Mouse (Mus musculus) C2C12 (cell line): ENCODE results near the gene Timm50. TPM values are rescaled to one million over a fixed set of nuclear protein-coding genes. Genes with fewer than 3 reads are reported as not detected.
A peak's percentile ranks its signal among the peaks of the same experiment; 100 is the strongest.

ENCODE experiments used
- H3K27me3 ChIP-seq: one replicate; pipeline ENCODE4 v1.6.1; 2011; ENCODE audit not compliant: control insufficient read depth, insufficient read depth, insufficient read length
- H3K36me3 ChIP-seq: one replicate; pipeline ENCODE4 v1.6.1; 2011; ENCODE audit not compliant: control insufficient read depth, insufficient read depth
- H3K4me3 ChIP-seq: one replicate; pipeline ENCODE4 v1.5.1; 2011; ENCODE audit warnings: mild to moderate bottlenecking, control low read depth; ENCODE audit not compliant: poor library complexity, insufficient read depth, severe bottlenecking
- H3K79me2 ChIP-seq: one replicate; pipeline ENCODE4 v1.6.1; 2011; ENCODE audit not compliant: control insufficient read depth, insufficient read depth
- H3K79me3 ChIP-seq: one replicate; pipeline ENCODE4 v1.6.1; 2011; ENCODE audit warnings: low read depth, control low read depth
- H3ac ChIP-seq: one replicate; pipeline ENCODE3; 2011; ENCODE audit warnings: low read depth; ENCODE audit not compliant: control insufficient read depth, insufficient read length
- CEBPB ChIP-seq: IDR thresholded peaks from one replicate; pipeline ENCODE4 v1.6.1; 2011; ENCODE audit warnings: low read depth, mild to moderate bottlenecking, control low read depth, moderate library complexity
- CTCF ChIP-seq: IDR thresholded peaks from one replicate; pipeline ENCODE4 v1.5.1; 2011; ENCODE audit not compliant: control insufficient read depth, insufficient read depth, insufficient read length
- FOSL1 ChIP-seq: IDR thresholded peaks from one replicate; pipeline ENCODE4 v1.8.0; 2011; ENCODE audit warnings: mild to moderate bottlenecking, low read length; ENCODE audit not compliant: poor library complexity, insufficient read depth, severe bottlenecking
- MAX ChIP-seq: IDR thresholded peaks from one replicate; pipeline ENCODE4 v1.6.1; 2011; ENCODE audit warnings: mild to moderate bottlenecking, control low read depth
- MYOD1 ChIP-seq: IDR thresholded peaks from one replicate; pipeline ENCODE4 v1.6.1; 2011; ENCODE audit warnings: low read depth; ENCODE audit not compliant: control insufficient read depth, insufficient read length
- MYOG ChIP-seq: IDR thresholded peaks from one replicate; pipeline ENCODE4 v1.6.1; 2011; ENCODE audit not compliant: control insufficient read depth, insufficient read length; ENCODE audit errors: extremely low read depth
- USF1 ChIP-seq: IDR thresholded peaks from one replicate; pipeline ENCODE4 v1.6.1; 2011; ENCODE audit warnings: low read depth, mild to moderate bottlenecking, control low read depth, moderate library complexity
- polyA plus RNA-seq: library from polyadenylated mRNA; unstranded; fragments of >200 nt; fragmentation: generic; extraction: Trizol; gene quantifications from one replicate; pipeline ENCODE4 v1.2.1, GENCODE M21; 2012; ENCODE audit warnings: missing spikeins

Timm50 gene
- polyA plus RNA-seq, 1 experiment, result 130 TPM

DNA sequence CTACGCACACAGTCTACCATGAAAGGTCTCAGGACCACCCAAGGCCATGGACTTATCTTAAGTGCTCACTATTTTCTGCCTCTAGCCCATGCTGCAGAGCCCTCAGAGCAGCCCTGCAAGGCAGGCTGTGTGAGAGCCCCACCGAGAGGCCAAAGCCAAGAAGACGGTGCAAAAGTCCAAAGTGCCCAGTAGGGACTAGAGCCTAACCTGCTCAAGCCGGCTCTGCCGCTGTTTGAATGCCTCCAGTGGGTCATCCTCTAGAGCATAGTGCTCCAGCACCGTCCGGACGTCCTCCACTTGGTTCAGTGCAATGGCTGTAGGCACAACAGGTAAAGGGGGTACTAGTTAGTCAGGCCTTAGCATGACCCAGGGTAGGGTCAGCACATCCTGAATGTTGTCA, 5.7 kb downstream of the Timm50 start:
- peaks cover 37% of the 10 kb centered on the region for H3K36me3 ChIP-seq
- peaks cover 15% of the 10 kb centered on the region for H3K79me2 ChIP-seq
- no peak overlapping the region for H3ac ChIP-seq
- H3K4me3 ChIP-seq, result no peak overlapping the region
- no peak for TF ChIP-seq MYOD1
- TF ChIP-seq FOSL1, result no peak
- no peak for TF ChIP-seq USF1
- TF ChIP-seq CTCF, result no peak
- no peak for TF ChIP-seq MAX
- TF ChIP-seq CEBPB, result no peak
- no peak for TF ChIP-seq MYOG
- peaks cover 7% of the 10 kb centered on the region for H3K27me3 ChIP-seq
- peaks cover 6% of the 10 kb centered on the region for H3K79me3 ChIP-seq

DNA sequence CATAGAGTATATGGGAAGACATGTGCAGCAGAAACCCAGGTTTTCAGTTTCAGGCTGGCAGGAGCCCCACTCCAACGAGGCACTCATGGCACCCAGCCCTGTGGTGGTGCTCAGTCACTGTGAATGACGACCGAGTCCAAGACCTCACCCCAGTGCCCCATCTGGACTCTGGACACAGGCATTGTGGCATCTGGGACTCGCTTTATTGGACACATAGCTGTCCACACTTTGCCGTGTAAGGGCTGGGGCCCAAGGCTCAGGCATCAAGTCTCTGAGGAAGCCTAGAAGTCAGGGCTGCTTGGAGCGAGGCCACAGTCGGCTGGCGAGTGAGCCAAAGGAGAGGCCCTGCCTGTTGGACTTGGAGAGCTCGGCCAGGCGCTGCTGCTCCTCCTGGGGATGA, 6.2 kb downstream of the Timm50 start:
- Histone ChIP-seq H3K27me3 (peaks cover 11% of the 10 kb centered on the region), H3K79me3 (peaks cover 3% of the 10 kb centered on the region), H3K79me2 (peaks cover 9% of the 10 kb centered on the region), H3K36me3 (peaks cover 37% of the 10 kb centered on the region), H3ac (no peak overlapping the region), H3K4me3 (no peak overlapping the region)
- TF ChIP-seq MYOG (no peak), CEBPB (no peak), CTCF (no peak), MYOD1 (no peak), USF1 (no peak), FOSL1 (no peak), MAX (no peak)

DNA sequence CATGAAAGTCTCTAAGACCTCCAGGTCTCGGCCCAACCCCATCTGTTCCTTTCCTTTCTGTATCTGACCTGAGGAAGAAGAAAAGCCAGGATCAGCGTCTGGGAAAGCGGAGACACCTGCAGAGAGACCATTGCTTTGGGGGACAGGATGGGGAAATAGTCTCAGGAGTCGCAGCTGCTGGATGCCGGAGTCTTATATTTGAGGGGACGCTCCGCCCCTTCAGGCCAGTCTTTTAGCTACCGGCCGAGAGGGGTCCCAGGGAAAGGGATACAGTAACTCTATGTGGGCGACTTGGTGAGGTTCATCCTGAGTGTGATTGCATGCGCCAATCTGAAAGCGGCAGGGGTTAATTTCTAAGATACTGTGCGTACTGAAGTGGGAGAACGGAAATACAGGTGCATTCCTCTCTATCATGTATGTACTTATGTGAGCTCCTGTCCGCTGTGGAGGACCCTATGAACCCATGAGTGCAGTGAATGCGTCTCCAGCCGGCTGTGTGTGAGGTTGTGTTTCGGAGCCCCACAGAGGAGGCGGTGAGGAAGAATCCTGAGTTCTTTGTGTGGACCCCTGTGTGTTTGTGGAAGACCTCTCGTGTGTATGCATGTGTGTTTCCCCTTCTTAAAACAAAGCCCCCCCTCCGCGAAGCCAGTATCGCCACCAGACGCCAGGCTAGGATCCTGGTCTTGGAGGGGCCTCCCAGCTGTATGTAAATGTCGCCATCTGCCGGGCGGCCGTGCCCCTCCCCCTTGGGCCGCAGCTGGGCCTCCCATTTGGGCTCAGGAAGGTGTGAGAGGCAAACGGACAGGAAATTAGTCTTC, 10.0 kb downstream of the Timm50 start, which contains the start of gene Dll3:
Gene Dll3, minus strand, starts transcription at position 623 of the 818 bp plus-strand sequence.
- H3K79me2 ChIP-seq, result no peaks in the 10 kb centered on the region
- peaks cover 17% of the 10 kb centered on the region for H3K36me3 ChIP-seq
- no peaks in the 10 kb centered on the region for H3K79me3 ChIP-seq
- peaks cover 31% of the 10 kb centered on the region for H3K27me3 ChIP-seq
- H3K4me3 ChIP-seq, result no peak within 1 kb of the TSS
- TF ChIP-seq FOSL1 (no peak), CTCF (peak; percentile 53)
- no peak within 1 kb of the TSS for H3ac ChIP-seq

DNA sequence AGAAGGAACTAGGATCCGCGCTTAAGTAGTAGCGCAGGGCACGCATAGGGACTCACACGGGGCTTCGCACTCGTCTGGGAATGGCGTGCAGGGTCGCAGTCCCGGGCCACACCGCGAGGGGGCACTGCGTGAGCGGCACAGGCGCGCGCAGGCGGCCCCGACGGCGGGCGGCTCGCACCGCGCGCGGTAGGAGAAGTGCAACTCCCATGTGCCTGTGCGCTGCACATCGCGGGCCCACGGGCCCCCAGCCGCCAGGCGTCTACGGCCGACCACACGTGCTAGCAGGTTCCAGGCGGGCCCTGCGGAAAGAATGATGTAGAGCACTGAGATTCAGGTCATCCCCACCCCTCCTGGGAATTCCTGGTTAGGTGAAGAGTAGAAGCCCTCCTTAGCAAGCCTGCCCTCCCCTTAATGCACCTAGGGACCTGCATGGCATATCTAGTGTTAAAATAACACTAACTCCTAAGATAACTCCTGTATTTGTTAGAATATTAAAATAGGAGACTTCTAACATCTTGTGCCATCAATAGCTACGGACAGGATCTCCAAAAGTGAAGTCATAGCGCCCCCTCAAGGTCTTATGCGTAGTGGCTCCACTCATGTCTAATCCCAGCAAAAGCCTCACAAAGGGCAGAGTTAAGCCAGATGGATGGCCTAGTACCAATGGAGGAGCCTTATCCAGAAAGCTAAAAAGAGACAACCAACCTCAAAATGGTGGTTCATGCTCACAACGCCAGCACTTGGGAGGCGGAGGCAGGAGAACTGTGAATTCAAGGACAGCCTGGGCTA, 12.8 kb downstream of the Timm50 start:
- H3K79me3 ChIP-seq, result no peaks in the 10 kb centered on the region
- H3K27me3 ChIP-seq, result peaks cover 53% of the 10 kb centered on the region
- H3ac ChIP-seq, result no peak overlapping the region
- no peaks in the 10 kb centered on the region for H3K79me2 ChIP-seq
- TF ChIP-seq CEBPB (no peak), MAX (no peak), USF1 (no peak), MYOG (no peak), MYOD1 (no peak), FOSL1 (no peak), CTCF (no peak)
- no peak overlapping the region for H3K4me3 ChIP-seq
- H3K36me3 ChIP-seq, result no peaks in the 10 kb centered on the region

DNA sequence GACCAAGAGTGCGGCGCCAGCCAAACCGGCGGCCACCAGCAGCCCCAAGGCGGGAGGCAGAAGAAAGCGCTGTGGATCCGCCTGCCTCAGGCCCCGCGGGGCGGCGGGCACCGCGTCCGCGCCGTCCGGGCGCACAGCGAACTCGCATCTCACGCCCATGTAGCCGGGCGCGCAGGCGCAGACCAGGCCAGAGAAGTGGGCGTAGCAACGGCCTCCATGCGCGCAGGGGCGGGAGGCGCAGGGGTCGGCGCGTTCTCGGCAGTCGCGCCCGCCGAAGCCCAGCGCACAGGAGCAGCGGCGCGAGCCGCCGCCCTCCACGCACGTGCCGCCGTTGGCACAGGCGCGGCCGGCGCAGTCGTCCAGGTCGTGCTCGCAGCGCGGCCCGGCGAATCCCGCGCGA, 17.4 kb downstream of the Timm50 start:
- no peaks in the 10 kb centered on the region for H3K79me3 ChIP-seq
- TF ChIP-seq MYOG (no peak), MAX (no peak), CTCF (no peak), FOSL1 (no peak), USF1 (no peak), CEBPB (no peak), MYOD1 (no peak)
- no peaks in the 10 kb centered on the region for H3K79me2 ChIP-seq
- H3ac ChIP-seq, result no peak overlapping the region
- H3K4me3 ChIP-seq, result no peak overlapping the region
- H3K36me3 ChIP-seq, result no peaks in the 10 kb centered on the region
- peaks cover 74% of the 10 kb centered on the region for H3K27me3 ChIP-seq
